Mouse (Mus musculus): Measurements from ENCODE around the gene Rfx8.

Rfx8 gene

GRCm38 (mm10) chr1:39735493-39735892, 14.7 kb upstream of the Rfx8 start:
- DNase-seq (ENCODE audit: extremely low spot score, low read depth, low spot score): no peak

- DNase-seq (ENCODE audit: extremely low spot score, low read depth, low spot score): no peak
These were observed 14.1 kb upstream of the Rfx8 start for GRCm38 (mm10) chr1:39734881-39735280.

DNA sequence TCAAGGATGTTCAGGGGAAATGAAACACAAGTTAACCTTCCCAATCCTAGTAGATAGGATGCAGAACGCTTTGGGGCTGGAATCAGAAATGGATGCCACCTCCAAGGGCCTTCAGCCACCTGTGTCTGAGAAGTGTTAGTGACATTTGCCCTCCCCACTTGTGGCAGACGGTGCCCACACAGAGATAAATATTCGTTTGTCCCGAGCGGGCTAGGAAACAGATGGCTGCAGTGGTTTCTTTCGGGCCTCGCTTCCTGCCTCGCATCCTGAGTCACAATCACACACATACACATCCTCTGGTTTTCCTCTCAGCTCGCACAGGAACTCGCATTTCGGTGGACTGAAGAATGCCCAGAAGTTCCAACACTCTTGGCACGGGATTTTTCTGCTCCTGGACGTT, 13.5 kb upstream of the Rfx8 start:
- DNase-seq (ENCODE audit: extremely low spot score, low read depth, low spot score): no peak

DNA sequence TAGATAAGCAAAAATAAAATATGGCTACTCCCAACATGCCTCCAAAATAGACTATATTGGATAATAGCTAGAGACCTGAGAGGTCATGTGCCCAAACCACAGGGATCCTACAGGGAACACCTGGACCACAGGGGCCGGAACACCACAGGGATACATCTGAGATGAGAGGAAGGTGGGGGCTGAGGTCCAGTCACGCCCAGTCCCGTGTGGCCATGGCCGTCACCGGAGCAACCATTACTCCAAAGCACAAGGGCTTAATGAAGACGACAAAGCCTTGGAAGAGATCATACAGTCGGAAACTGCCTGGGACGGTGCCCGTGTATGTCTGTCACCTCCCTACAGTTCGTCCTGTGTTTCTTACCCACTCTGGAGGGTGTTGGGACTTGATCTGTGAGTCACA, 13.1 kb upstream of the Rfx8 start:
- DNase-seq (ENCODE audit: extremely low spot score, low read depth, low spot score): no peak

DNA sequence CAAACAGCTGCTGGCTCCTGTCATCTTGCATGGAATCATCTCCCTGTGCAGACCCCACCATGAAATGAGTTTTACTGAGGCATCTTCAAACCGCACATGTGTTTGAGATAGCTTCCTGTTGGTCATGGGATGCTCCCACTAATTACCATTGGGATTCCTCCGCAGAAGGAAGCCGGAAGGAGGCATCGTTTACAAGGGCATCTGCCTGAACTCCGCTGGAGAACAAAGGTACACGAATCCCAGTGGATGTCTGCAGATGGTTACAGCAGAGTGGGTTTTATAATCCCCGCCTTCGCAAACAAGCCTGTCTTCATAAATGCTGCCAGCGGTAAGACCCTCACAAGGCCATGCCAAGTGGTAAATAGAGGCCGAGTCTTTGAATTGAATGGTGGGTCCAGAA, 11.3 kb upstream of the Rfx8 start:
- DNase-seq (ENCODE audit: extremely low spot score, low read depth, low spot score): no peak

- no peak for DNase-seq (ENCODE audit: extremely low spot score, low read depth, low spot score)
These were observed 10.7 kb upstream of the Rfx8 start for GRCm38 (mm10) chr1:39731543-39731942.

DNA sequence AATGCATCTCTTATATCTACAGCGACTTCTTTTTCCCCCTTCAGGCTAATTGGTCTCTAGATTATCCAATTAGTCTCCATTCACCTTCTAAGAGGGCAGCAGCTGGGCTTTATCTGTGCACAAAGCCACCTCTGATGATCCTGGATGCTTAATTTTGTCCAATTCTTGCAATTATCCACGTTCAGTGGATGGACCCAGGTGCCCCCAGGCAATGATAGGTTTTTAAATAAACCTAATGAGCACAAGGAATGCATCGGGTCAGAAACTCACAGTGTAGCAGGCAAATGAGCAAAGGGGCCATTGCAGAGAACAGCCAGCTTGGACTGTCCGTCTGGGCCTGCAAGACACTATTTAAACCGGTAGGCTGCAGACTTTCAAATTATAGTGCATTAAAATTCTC, 10.1 kb upstream of the Rfx8 start:
- DNase-seq (ENCODE audit: extremely low spot score, low read depth, low spot score): no peak

DNA sequence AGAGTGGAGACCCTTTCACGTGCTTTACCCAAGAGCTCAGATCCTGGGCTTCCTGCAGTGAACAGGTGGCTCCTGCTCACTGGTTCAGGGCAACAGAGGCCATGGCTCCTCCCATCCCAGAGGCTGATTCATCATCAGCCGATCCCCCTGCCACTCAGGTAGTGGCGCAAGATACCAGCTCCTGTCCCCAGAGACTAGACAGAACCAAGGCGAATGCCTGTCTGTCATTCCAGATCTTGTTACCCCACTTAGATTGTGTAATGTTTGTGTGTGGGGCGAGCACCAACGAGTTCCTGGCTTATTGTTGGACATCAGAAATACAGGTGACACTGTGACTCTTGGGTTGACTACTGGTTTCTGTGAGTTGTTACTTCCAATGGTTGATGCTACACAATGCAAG, 9.1 kb upstream of the Rfx8 start:
- DNase-seq (ENCODE audit: extremely low spot score, low read depth, low spot score): no peak

GRCm38 (mm10) chr1:39721351-39721726, 542 bp upstream of the Rfx8 start:
- no peak for DNase-seq (ENCODE audit: extremely low spot score, low read depth, low spot score)

DNA sequence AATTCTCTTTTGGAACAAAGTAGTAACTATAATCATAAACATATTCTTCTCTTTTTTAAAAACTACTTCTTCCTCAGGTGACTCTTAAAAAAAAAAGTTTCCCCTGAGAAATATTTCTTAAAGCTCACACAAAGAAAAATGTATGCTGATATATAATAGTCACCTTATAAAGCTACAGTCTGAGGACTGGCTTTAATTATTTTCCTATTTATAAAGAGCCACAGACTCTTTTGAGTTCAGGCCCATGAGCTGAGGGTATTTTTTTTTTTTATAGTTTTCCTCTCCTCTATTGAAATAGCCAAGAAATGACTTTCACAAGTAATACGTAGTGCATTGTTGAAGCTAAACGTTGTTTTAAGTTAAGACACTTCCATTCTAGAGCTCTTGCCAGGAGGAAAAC, 611 bp downstream of the Rfx8 start:
- DNase-seq (ENCODE audit: extremely low spot score, low read depth, low spot score): no peak

- no peak for DNase-seq (ENCODE audit: extremely low spot score, low read depth, low spot score)
These were observed 5.2 kb downstream of the Rfx8 start for GRCm38 (mm10) chr1:39715551-39715950.

- no peak for DNase-seq (ENCODE audit: extremely low spot score, low read depth, low spot score)
These were observed 6.1 kb downstream of the Rfx8 start for GRCm38 (mm10) chr1:39714729-39715128.

DNA sequence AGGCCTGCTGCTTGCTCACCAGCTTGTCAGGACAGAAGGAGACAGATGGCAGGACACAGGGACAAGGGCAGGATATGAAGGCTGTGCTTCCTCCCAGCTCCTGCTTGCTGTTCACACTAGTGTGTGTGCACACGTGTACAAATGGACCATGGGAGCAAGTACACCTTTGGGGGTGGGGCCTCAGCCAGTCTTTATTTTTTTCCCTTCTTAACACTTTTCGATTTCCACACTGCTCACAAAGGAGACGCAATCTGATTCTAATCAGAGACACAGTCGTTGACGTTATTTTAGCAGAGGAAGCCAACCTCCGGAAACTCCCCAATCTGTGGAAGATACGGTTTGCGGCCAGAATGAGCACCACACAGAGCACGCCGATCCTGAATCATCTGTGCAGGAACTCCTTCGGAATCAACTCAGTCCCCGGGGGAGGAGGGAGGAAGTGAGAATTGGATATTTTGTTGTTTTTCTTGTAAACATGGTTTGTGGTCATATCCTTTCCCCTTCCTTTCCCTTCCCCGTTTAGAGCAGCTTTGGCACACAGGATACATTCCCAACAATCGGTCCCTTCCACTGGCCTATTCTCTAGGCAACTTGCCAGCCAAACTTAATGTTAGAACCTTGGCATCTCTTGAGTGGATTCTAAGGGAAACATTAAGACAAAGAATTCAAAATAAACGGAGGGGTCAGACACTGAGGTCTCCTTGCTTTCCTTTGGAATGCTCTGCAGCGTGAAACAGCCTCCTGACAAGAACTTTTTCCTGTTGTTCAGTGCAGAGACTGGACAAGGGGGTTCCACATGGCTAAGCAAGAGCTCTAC, 6.7 kb downstream of the Rfx8 start:
- DNase-seq (ENCODE audit: extremely low spot score, low read depth, low spot score): no peak

DNA sequence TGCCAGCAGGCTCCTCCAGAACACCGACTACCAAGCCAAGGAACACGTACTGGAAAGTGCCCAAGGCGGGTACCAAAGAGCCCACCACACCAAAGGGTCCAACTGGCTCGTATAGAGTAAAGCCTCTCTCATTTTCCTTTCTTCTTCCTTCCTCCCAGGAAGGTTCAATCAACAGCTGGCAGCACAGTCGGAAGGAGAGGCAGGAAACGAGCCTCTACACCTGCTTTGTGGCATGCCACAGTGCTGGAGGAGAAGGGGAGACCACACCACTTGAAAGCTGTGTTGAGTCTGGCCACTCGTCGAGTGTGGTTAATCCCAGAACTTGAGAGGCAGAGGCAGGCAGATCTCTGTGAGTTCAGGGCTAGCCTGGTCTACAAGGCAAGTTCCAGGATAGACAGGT, 7.5 kb downstream of the Rfx8 start:
- DNase-seq (ENCODE audit: extremely low spot score, low read depth, low spot score): no peak

DNA sequence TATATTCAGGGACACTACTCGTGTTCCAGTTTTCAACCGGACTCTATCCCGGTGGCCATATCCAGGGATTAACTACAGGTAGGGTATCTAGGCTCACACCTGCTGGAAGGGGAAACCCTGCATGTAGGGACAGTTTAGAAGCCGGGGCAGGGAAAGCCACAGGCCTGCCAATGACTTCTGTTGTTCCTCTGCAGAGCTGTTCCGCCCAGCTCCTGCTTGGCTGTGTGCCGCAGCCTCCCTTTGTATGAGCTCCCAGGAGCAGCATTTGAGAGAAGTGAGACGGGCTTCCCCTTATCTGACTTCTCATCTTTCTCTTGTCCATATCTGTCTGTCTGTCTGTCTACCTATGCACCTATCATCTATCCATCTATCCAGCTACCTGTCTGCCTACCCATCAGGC, 8.5 kb downstream of the Rfx8 start:
- DNase-seq (ENCODE audit: extremely low spot score, low read depth, low spot score): no peak

GRCm38 (mm10) chr1:39710604-39711003, 10.2 kb downstream of the Rfx8 start:
- DNase-seq (ENCODE audit: extremely low spot score, low read depth, low spot score): no peak

DNA sequence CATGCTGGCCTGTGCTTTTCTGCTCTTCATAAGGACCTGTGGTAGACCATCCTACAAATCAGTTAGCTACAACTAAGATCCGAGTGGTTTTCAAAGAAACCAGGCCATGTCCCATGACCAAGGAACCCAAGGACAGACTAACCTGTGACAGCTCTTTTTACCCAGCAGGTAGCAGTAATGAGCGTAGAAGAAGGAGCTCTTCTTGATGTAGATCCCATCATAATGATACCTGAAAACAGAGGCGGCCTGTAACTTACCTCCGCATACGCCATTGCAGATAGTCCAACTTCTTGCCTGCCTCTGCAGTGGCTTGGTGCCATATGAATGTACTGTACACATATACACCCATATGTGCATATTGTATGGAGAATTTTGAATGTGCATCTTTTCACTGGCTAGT, 10.8 kb downstream of the Rfx8 start:
- DNase-seq (ENCODE audit: extremely low spot score, low read depth, low spot score): no peak

DNA sequence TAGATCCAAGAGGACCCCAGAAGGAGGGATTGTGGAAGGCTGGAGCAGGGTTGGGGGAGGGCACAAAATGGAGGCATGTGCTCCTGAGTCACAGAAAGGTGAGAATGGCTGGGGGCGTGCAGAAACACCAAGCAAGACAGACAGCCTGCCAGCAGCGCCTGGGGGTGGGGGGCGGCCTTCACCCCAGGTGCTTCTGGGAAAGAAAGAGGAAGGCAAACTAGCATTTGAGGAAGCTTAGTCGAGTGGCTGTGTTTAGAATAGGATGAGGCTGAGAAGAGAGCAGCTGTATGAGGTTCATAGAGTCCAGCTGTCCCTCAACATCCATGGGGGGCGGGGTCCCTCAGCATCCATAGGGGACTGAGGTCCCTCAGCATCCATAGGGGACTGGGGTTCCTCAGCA, 12.0 kb downstream of the Rfx8 start:
- no peak for DNase-seq (ENCODE audit: extremely low spot score, low read depth, low spot score)

DNA sequence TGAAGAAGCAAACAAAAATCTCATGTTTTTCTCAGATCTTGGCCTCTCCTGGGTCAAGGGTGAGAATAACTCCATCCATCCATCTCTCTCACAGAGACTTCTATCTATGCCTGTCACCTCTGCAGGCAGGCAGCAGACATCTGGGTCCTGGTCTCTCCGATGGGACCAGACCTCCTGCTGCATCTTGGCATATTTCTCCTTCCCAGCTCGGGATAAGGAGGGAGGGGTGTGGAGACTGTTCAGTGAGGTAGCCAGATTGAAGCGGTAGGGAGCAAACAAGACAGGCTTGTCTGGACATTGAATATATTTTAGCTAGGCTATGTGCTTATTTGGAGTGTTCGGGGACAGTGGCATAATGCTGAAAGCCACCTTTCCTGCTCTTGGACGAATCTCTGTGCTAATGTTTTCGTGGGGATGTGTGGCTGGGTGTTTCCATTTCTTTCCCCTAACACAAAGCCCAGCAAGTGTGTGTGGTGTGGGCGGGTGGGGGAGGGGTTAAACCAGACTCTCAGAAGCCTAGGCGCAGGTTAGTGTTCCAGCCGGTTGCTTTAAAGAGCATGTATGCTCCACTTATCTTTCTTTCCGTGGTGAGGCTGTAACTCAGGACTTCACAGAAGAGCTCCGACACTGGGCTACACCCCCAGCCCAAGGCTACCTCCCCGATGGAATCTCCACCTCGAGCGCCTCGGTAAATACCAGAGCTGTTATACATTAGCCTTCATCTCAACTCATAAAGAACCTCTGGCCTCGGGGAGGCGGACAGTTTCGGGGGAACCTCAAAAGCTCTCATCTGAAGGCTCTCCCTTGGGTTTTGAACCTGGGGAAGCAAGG, 18.4 kb downstream of the Rfx8 start:
- no peak for DNase-seq (ENCODE audit: extremely low spot score, low read depth, low spot score)

DNA sequence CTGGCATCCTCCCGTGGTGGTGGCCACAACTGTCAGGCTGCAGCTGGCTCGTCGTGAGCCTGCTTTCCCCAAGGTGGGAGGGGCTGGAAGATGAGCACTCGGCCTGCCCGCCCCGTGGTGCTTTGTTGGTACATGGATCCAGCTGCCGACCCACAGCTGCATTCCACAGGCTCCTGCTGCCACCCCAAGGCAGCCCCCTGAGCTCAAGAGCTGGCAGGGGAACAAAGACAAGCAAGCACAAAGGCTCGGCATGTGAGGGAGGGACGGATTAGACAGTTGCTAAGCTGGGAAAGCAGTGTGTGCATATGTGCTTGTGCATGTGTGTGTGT, 19.6 kb downstream of the Rfx8 start:
- no peak for DNase-seq (ENCODE audit: extremely low spot score, low read depth, low spot score)

DNA sequence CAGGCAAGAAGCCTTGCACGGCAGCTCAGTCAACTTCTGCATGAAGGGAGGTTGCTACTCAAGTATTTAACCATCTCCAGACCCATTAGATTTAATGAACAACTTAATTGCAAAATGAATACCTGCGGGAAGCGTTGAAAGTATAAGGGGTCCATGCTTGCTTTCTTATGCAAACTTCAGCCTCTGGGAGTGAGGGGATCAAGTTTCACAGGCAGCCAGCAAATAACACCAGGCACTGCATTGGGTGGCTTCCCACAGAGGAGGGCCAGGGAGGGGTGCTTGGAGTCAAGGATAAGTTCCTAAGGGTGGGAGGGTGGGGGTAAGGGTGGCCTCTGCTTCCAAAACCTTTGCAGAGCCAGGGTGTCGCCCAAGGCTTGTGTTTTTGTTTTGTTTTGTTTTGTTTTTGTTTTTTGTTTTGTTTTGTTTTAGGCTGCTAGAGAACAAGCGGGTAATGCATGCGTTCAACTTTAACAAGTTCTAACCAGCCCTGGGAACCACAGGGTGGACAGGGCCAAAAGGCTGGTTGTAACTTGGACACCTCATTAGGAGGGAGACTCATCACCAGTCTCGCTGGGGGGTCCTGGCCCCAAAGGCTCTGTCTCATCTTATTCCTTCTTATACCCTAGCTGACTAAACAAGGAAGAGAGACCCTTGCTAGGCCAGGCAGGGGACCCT, 20.1 kb downstream of the Rfx8 start:
- no peak for DNase-seq (ENCODE audit: extremely low spot score, low read depth, low spot score)

GRCm38 (mm10) chr1:39698456-39698855, 22.3 kb downstream of the Rfx8 start:
- DNase-seq (ENCODE audit: extremely low spot score, low read depth, low spot score): no peak

Measured in hindlimb bud, embryonic 11.5 days (tissue).